Mouse (Mus musculus) forebrain, postnatal 0 days (tissue): ENCODE results near the gene Hat1. TPM values are rescaled to one million over a fixed set of nuclear protein-coding genes. Genes with fewer than 3 reads are reported as not detected.

ENCODE experiments used
- ATAC-seq: fragments of 200-750 bp; cut with Nextera tagmentation; 2 replicates; pipeline ENCODE4 v1.8.0; 2017; ENCODE audit warnings: mild to moderate bottlenecking, moderate library complexity
- DNase-seq: peaks from one replicate; pipeline ENCODE4 v3.0.0-alpha.2; 2015
- H3K27ac ChIP-seq: fragments of 300-500 bp; sonication (generic); 2 replicates; pipeline ENCODE4 v1.5.1; 2014; ENCODE audit warnings: low read depth, mild to moderate bottlenecking, antibody characterized with exemption, low read length, moderate library complexity, mixed read lengths
- H3K27me3 ChIP-seq: fragments of 300-500 bp; sonication (generic); 2 replicates; pipeline ENCODE4 v1.6.1; 2014; ENCODE audit warnings: mild to moderate bottlenecking, low read length, mixed read lengths; ENCODE audit not compliant: insufficient read depth
- H3K36me3 ChIP-seq: fragments of 300-500 bp; sonication (generic); 2 replicates; pipeline ENCODE4 v1.6.1; 2014; ENCODE audit warnings: mild to moderate bottlenecking, moderate library complexity; ENCODE audit not compliant: insufficient read depth
- H3K4me1 ChIP-seq: fragments of 300-500 bp; sonication (generic); 2 replicates; pipeline ENCODE4 v1.6.1; 2014; ENCODE audit warnings: antibody characterized with exemption; ENCODE audit not compliant: insufficient read depth
- H3K4me2 ChIP-seq: fragments of 300-500 bp; sonication (generic); 2 replicates; pipeline ENCODE4 v1.6.1; 2014; ENCODE audit warnings: low read depth, mild to moderate bottlenecking, moderate library complexity
- H3K4me3 ChIP-seq: fragments of 300-500 bp; sonication (generic); 2 replicates; pipeline ENCODE4 v1.5.1; 2014; ENCODE audit warnings: low read depth, low read length, mixed read lengths
- H3K9ac ChIP-seq: fragments of 300-500 bp; sonication (generic); 2 replicates; pipeline ENCODE4 v1.6.1; 2014; ENCODE audit warnings: mild to moderate bottlenecking
- H3K9me3 ChIP-seq: fragments of 300-500 bp; sonication (generic); 2 replicates; pipeline ENCODE4 v1.6.1; 2016; ENCODE audit warnings: low read length
- CTCF ChIP-seq: sonication (generic); IDR thresholded peaks from 2 replicates; pipeline ENCODE4 v1.5.1; 2016; ENCODE audit warnings: antibody characterized with exemption, control low read depth, low read depth
- WGBS: fragments of 180-500 bp; shearing (Covaris S2); extraction: QIAGEN DNeasy Blood & Tissue Kit; methylation state at CpG from one replicate; pipeline ENCODE4 v1.1.7; 2014; 5-methylcytosine and 5-hydroxymethylcytosine counted together
- polyA plus RNA-seq: library from polyadenylated mRNA; unstranded; fragments of >200 nt; fragmentation: Nextera tagmentation; extraction: Ambion mirVana; gene quantifications from 2 replicates; pipeline ENCODE4 v1.2.1, GENCODE M21; 2015
- total RNA-seq: library from RNA; depleted of rRNA; stranded (reverse); fragments of >200 nt; gene quantifications from 2 replicates; pipeline ENCODE4 v1.2.3, GENCODE M21; 2014

Hat1 gene
- total and polyA plus RNA-seq, 2 experiments from 2014 or later = 27.1 to 37.1 TPM

DNA sequence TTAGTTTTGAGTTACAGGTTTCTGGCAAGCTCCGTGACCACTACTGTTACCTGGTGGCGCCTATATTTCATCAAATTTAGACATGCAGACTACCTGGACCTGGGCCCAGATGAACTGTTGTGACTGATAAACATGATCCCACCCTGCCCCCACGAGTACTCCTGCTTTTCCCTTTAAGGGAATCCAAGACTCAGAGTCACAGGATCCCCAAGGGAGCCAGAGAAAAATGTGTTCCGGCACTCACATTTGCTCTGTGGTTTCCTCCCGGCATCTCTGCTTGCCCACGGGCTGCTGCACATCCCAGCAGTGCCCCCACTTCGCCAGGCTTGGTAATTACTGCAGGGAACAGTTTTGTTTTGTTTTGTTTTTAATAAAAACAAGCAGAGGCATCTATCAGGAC, 85.6 kb downstream of the Hat1 start:
- WGBS = 42% methylated on average over 7 of the region's 7 CpGs
- H3K9ac ChIP-seq = no peak overlapping the region
- no peak overlapping the region for H3K4me3 ChIP-seq
- H3K4me2 ChIP-seq = no peak overlapping the region
- ATAC-seq (no peak), DNase-seq (no peak)
- H3K27ac ChIP-seq = no peak overlapping the region
- H3K4me1 ChIP-seq = no peaks in the 10 kb centered on the region; the same call in 1 of the 2 replicates
- H3K9me3 ChIP-seq = no peaks in the 10 kb centered on the region
- no peaks in the 10 kb centered on the region for H3K36me3 ChIP-seq
- no peak for TF ChIP-seq CTCF
- no peaks in the 10 kb centered on the region for H3K27me3 ChIP-seq

DNA sequence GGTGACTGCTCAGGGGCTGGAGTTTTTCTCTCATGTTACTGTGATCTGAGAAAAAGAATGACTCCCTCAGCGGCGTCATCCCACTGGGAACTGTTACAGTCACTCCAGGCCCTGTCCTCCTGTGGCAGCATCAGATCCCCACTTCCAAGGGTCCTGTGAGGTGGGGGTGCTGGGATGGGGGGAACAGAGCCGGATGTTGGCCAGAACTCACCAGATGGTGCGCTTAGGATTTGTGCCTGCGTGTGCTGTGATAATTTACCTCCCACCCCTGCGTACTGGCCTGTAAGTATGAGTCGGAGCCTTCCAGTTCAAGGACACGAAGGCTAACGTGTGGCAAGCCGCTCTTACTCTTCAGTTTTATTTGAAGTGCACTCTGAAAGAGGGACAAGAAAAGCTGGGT, 86.6 kb downstream of the Hat1 start:
- H3K27ac ChIP-seq = no peak overlapping the region; the same call in 1 of the 2 replicates
- H3K4me2 ChIP-seq = no peak overlapping the region
- DNase-seq = no peak
- H3K27me3 ChIP-seq = no peaks in the 10 kb centered on the region
- no peak overlapping the region for H3K9ac ChIP-seq
- no peaks in the 10 kb centered on the region for H3K36me3 ChIP-seq
- WGBS = 77% methylated on average over 10 of the region's 10 CpGs
- no peaks in the 10 kb centered on the region for H3K9me3 ChIP-seq
- no peaks in the 10 kb centered on the region; the same call in 1 of the 2 replicates for H3K4me1 ChIP-seq
- no peak overlapping the region for H3K4me3 ChIP-seq
- no peak for ATAC-seq
- TF ChIP-seq CTCF = no peak

- Histone ChIP-seq H3K4me1 (no peaks in the 10 kb centered on the region; the same call in 1 of the 2 replicates), H3K4me2 (no peak overlapping the region), H3K4me3 (no peak overlapping the region), H3K9me3 (no peaks in the 10 kb centered on the region), H3K27ac (no peak overlapping the region), H3K36me3 (no peaks in the 10 kb centered on the region), H3K27me3 (no peaks in the 10 kb centered on the region), H3K9ac (no peak overlapping the region)
- ATAC-seq (no peak), DNase-seq (no peak)
- no peak for TF ChIP-seq CTCF
- WGBS = 66% methylated on average over 4 of the region's 4 CpGs
Observed at GRCm38 (mm10) chr2:71475760-71476159, 87.0 kb downstream of the Hat1 start.

- H3K9me3 ChIP-seq = no peaks in the 10 kb centered on the region
- no peak overlapping the region for H3K4me3 ChIP-seq
- H3K4me2 ChIP-seq = no peak overlapping the region
- no peak overlapping the region for H3K27ac ChIP-seq
- H3K4me1 ChIP-seq = no peaks in the 10 kb centered on the region; the same call in 1 of the 2 replicates
- ATAC-seq (no peak), DNase-seq (no peak)
- no peaks in the 10 kb centered on the region for H3K27me3 ChIP-seq
- no peaks in the 10 kb centered on the region for H3K36me3 ChIP-seq
- H3K9ac ChIP-seq = no peak overlapping the region
- 0 out of 2 replicates have a peak, but pooled peaks have one; percentile 11 for TF ChIP-seq CTCF
Observed at GRCm38 (mm10) chr2:71477787-71478186, 89.0 kb downstream of the Hat1 start.

DNA sequence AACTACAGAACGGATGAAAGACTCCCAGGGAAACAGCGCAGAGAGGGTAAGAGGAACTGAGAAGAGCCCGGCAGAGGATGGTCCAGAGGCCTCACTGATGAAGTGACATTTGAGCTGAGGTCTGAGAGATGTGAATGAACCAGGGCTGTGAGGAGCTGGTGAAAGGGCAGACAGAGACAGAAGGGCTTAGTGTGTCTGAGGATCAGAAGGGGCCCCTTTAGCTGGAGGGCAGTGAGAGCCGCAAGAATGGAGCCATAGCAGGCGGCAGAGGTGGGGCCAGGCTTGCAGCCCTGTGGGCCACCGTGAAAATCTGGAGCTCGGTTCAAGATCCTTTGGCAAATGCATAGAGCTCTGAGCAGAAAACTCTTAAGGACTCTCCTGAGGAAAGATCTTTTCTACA, 91.2 kb downstream of the Hat1 start:
- H3K9ac ChIP-seq = no peak overlapping the region
- no peak overlapping the region for H3K4me2 ChIP-seq
- ATAC-seq = no peak
- 0 out of 2 replicates have a peak, but pooled peaks cover 3% of the 10 kb centered on the region for H3K4me1 ChIP-seq
- 12% methylated on average over 7 of the region's 7 CpGs for WGBS
- no peak for TF ChIP-seq CTCF
- no peak for DNase-seq
- H3K27ac ChIP-seq = no peak overlapping the region
- no peaks in the 10 kb centered on the region for H3K9me3 ChIP-seq
- no peak overlapping the region for H3K4me3 ChIP-seq
- no peaks in the 10 kb centered on the region for H3K36me3 ChIP-seq
- H3K27me3 ChIP-seq = no peaks in the 10 kb centered on the region

GRCm38 (mm10) chr2:71481825-71482224, 93.1 kb downstream of the Hat1 start:
- H3K27ac ChIP-seq = no peak overlapping the region
- no peak for ATAC-seq
- H3K36me3 ChIP-seq = no peaks in the 10 kb centered on the region
- H3K27me3 ChIP-seq = no peaks in the 10 kb centered on the region
- no peak for TF ChIP-seq CTCF
- DNase-seq = no peak
- 0 out of 2 replicates have a peak, but pooled peaks cover 3% of the 10 kb centered on the region for H3K4me1 ChIP-seq
- no peaks in the 10 kb centered on the region for H3K9me3 ChIP-seq
- no peak overlapping the region for H3K4me3 ChIP-seq
- H3K9ac ChIP-seq = no peak overlapping the region
- no peak overlapping the region for H3K4me2 ChIP-seq
- 58% methylated on average over 6 of the region's 6 CpGs for WGBS

DNA sequence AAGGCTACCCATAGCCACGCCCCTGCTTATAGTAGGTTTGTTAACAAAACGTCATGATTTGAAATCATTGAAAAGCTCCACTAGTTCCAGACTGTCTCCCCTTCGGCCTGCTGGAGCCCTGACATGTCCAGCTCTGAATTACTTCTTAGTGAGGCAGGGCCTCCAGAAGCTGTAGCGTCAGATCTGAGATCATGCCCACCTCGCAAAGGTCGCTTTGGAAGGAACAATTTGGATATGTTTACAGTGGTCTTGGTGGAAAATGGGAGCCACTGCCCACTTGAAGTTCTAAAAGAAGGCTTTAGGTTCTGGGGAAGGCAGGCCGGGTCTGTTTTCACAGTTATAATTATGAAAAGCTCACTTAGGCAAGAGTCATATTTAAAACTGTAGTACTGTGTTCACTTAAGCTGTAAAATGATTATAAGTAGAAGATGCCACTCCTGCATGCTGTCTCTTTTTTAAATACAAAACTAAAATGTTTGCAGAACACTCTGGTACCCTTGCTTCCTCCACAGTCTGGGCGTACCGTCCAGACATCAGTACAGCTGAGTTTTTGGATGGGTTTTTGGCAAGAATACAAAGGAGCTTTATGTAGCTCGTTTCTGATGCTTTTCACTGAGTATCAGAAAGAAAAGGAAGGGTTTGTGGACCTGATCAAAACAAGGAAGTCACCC, 94.4 kb downstream of the Hat1 start:
- Histone ChIP-seq H3K9ac (no peak overlapping the region), H3K27me3 (no peaks in the 10 kb centered on the region), H3K36me3 (no peaks in the 10 kb centered on the region), H3K9me3 (no peaks in the 10 kb centered on the region), H3K4me2 (no peak overlapping the region), H3K4me3 (no peak overlapping the region), H3K4me1 (0 out of 2 replicates have a peak, but pooled peaks cover 3% of the 10 kb centered on the region), H3K27ac (no peak overlapping the region)
- DNase-seq (no peak), ATAC-seq (no peak)
- TF ChIP-seq CTCF = no peak
- 51% methylated on average over 10 of the region's 10 CpGs for WGBS
